Mouse (Mus musculus) stomach, postnatal 0 days (tissue): ENCODE results near the gene Plxnd1.

Experiments used
- CTCF ChIP-seq: IDR thresholded peaks from 2 replicates; pipeline ENCODE4 v1.5.1; 2016; ENCODE audit warnings: antibody characterized with exemption, low read depth, mild to moderate bottlenecking, moderate library complexity
- EP300 ChIP-seq: optimal IDR thresholded peaks from 2 replicates; pipeline ENCODE3; 2016; ENCODE audit warnings: antibody characterized with exemption

DNA sequence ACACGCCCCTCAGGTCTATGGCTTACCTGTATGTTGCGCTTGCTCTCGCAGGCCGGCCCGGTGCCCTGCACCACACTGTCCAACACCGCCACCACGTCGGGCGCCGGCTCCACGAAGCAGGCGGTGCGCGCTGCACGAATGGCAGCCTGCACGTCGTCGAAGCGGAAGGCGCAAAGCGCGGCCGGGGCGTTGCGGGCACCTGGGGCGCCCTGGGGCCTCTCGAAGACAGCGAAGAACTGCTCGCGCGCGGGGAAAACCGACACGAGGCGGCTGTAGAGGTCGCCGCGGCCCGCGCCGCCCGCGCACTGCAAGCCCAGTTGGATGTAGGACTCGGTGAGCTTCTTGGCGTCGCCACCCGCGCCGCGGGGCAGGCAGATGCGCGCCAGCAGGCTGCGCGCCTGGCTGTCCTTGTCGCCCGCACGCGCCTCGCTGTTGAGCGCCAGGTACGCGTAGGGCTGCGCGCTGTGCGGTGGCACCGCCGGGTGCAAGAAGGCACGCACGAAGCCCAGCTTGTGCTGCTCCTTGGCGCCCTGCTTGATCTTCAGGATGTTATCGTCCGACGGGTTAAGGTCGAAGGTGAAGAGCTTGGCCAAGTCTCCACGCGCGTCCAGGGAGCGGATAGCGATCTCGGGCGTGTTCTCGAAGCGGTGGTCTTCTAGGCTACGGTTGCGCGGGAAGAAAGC is 1.2 kb downstream of the Plxnd1 start:
- TF ChIP-seq CTCF: no peak
- TF ChIP-seq EP300: no peak
